Mouse (Mus musculus): ENCODE measurements around the gene Uck1. TPM values are rescaled to one million over a fixed set of nuclear protein-coding genes. Genes with fewer than 3 reads are reported as not detected.
A peak's percentile ranks its signal among the peaks of the same experiment; 100 is the strongest.

The Uck1 gene
- polyA plus RNA-seq (2015; fragmentation: Nextera tagmentation; extraction: Ambion mirVana) = 74.1 and 80.0 TPM in 2 replicates

- H3K4me3 ChIP-seq (ENCODE audit: low read depth, low read length) = peak within 1 kb of the TSS; percentile 77
- H3K4me1 ChIP-seq (replicated peaks; ENCODE audit: control insufficient read depth, insufficient read depth, low read length) = 0 out of 2 replicates have a peak, but pooled peaks cover 3% of the 10 kb centered on the region
- WGBS = under 1% methylated on average over 58 of the region's 59 CpGs
- no peaks in the 10 kb centered on the region for H3K27me3 ChIP-seq (replicated peaks; ENCODE audit: control insufficient read depth, insufficient read depth, low read length)
- no peaks in the 10 kb centered on the region for H3K9me3 ChIP-seq (ENCODE audit: control insufficient read depth)
- ATAC-seq = peak; percentile 86
- peak within 1 kb of the TSS; percentile 73 for H3K9ac ChIP-seq (ENCODE audit: low read depth, low read length)
- peak within 1 kb of the TSS; percentile 71 for H3K4me2 ChIP-seq (replicated peaks; ENCODE audit: low read depth)
- 0 out of 2 replicates have a peak, but pooled peaks have one; percentile 3 for TF ChIP-seq CTCF (IDR thresholded peaks at IDR 0.05; ENCODE audit: low read depth)
- H3K27ac ChIP-seq (ENCODE audit: low read depth, low read length) = peak within 1 kb of the TSS; percentile 78
- peaks cover 32% of the 10 kb centered on the region for H3K36me3 ChIP-seq (ENCODE audit: control insufficient read depth, insufficient read depth)
Observed at GRCm38 (mm10) chr2:32259657-32260417, at the start of gene Uck1. TSS of gene Uck1 (minus strand) at chr2:32260159.

DNA sequence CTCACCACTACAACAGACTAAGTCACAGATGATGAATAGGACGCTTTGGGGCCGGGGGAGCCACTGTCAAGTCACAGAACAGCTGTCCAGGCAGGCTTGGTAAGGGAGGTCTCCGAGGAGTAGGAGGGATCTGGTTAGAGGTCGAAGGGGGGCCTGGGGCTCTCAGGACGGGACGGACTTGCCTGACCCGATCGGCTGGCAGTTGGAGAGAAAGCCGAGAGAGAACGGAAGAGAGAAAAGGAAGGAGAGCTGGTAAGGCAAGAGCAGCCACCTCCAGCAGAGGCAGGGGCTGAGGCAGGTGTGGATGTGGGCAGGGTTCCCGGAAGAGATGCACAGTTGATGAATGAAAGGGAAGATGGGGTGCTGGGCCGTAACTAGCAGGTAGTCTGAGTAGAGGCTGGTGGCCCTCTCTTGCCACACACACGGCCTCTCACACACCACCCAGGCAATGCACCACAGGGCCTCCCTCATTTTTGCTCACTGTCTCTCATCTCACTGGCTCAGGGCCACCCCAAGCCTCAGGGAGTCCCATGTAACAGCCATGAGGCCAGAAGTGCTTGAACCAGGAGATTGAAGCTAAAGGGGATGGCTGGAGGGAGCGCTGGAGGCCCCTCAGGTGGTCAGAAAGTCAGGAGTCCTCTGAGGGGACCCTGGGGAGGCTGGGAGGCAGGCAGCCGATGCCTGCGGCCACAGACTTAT, 49.1 kb upstream of the Uck1 start:
- Histone ChIP-seq H3K4me1 (replicated peaks; ENCODE audit: control insufficient read depth, insufficient read depth, low read length) (0 out of 2 replicates have a peak, but pooled peaks cover 4% of the 10 kb centered on the region), H3K27ac (ENCODE audit: low read depth, low read length) (0 out of 2 replicates have a peak overlapping the region, but pooled peaks have one; percentile 5), H3K27me3 (replicated peaks; ENCODE audit: control insufficient read depth, insufficient read depth, low read length) (no peaks in the 10 kb centered on the region), H3K9me3 (ENCODE audit: control insufficient read depth) (no peaks in the 10 kb centered on the region), H3K9ac (ENCODE audit: low read depth, low read length) (no peak overlapping the region), H3K36me3 (ENCODE audit: control insufficient read depth, insufficient read depth) (peaks cover 65% of the 10 kb centered on the region), H3K4me2 (replicated peaks; ENCODE audit: low read depth) (no peak overlapping the region), H3K4me3 (ENCODE audit: low read depth, low read length) (no peak overlapping the region)
- 87% methylated on average over 16 of the region's 16 CpGs for WGBS
- TF ChIP-seq CTCF (IDR thresholded peaks at IDR 0.05; ENCODE audit: low read depth) = no peak
- ATAC-seq = no peak

DNA sequence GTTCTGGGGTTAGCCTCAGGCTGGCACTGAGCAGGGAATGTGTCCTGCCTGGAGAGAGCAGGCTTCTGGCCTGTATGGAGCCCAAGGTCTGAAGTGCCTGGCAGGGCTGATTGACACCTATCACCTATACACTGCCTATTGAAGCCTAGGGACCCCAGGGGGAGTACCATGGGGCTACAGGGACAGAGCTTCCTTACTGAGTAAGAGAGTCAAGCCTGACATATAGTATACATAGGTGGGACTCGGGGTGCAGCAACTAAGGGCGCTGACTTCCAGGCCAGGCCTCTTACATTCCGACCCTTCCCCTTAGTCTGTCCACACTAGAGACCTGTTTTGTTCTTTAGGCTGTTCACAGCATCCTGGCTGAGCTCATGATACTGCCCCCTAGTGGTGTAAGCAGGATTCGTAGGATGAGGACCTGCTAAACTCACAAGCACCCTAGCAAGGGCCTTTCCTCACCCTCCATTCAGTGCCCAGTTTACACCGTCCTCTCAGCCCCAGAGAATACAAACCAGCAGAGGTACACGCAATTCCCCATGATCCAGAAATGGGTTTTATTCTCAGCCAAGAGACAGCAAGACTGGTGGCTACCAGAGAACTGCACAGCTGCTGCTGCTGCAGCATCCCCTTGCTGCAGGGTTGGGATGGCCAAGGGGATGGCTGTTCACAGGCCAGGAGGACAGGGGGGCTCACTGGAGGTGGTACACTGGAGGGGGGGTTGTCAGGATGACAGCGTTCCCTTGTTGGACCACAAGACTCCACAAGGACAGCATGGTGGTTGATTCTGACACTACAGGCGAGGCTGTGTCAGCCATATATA, 48.2 kb upstream of the Uck1 start:
- no peaks in the 10 kb centered on the region for H3K27me3 ChIP-seq (replicated peaks; ENCODE audit: control insufficient read depth, insufficient read depth, low read length)
- peaks cover 74% of the 10 kb centered on the region for H3K36me3 ChIP-seq (ENCODE audit: control insufficient read depth, insufficient read depth)
- no peak overlapping the region for H3K4me3 ChIP-seq (ENCODE audit: low read depth, low read length)
- ATAC-seq = no peak
- H3K9ac ChIP-seq (ENCODE audit: low read depth, low read length) = no peak overlapping the region
- TF ChIP-seq CTCF (IDR thresholded peaks at IDR 0.05; ENCODE audit: low read depth) = peak; percentile 90
- no peaks in the 10 kb centered on the region for H3K9me3 ChIP-seq (ENCODE audit: control insufficient read depth)
- H3K4me2 ChIP-seq (replicated peaks; ENCODE audit: low read depth) = no peak overlapping the region
- 52% methylated on average over 8 of the region's 8 CpGs for WGBS
- no peak overlapping the region for H3K27ac ChIP-seq (ENCODE audit: low read depth, low read length)
- 0 out of 2 replicates have a peak, but pooled peaks cover 4% of the 10 kb centered on the region for H3K4me1 ChIP-seq (replicated peaks; ENCODE audit: control insufficient read depth, insufficient read depth, low read length)

- 91% methylated on average over 6 of the region's 6 CpGs for WGBS
- Histone ChIP-seq H3K27ac (ENCODE audit: low read depth, low read length) (no peak overlapping the region), H3K4me2 (replicated peaks; ENCODE audit: low read depth) (no peak overlapping the region), H3K4me3 (ENCODE audit: low read depth, low read length) (no peak overlapping the region), H3K9me3 (ENCODE audit: control insufficient read depth) (no peaks in the 10 kb centered on the region), H3K9ac (ENCODE audit: low read depth, low read length) (no peak overlapping the region), H3K4me1 (replicated peaks; ENCODE audit: control insufficient read depth, insufficient read depth, low read length) (0 out of 2 replicates have a peak, but pooled peaks cover 4% of the 10 kb centered on the region), H3K36me3 (ENCODE audit: control insufficient read depth, insufficient read depth) (peaks cover 82% of the 10 kb centered on the region), H3K27me3 (replicated peaks; ENCODE audit: control insufficient read depth, insufficient read depth, low read length) (no peaks in the 10 kb centered on the region)
- TF ChIP-seq CTCF (IDR thresholded peaks at IDR 0.05; ENCODE audit: low read depth) = no peak
- ATAC-seq = no peak
Observed at GRCm38 (mm10) chr2:32307247-32307798, 47.4 kb upstream of the Uck1 start.

- 0 out of 2 replicates have a peak overlapping the region, but pooled peaks have one; percentile 7 for H3K27ac ChIP-seq (ENCODE audit: low read depth, low read length)
- no peak overlapping the region for H3K9ac ChIP-seq (ENCODE audit: low read depth, low read length)
- H3K4me1 ChIP-seq (replicated peaks; ENCODE audit: control insufficient read depth, insufficient read depth, low read length) = no peaks in the 10 kb centered on the region
- ATAC-seq = no peak
- H3K27me3 ChIP-seq (replicated peaks; ENCODE audit: control insufficient read depth, insufficient read depth, low read length) = no peaks in the 10 kb centered on the region
- peaks cover 93% of the 10 kb centered on the region for H3K36me3 ChIP-seq (ENCODE audit: control insufficient read depth, insufficient read depth)
- no peak overlapping the region for H3K4me3 ChIP-seq (ENCODE audit: low read depth, low read length)
- 84% methylated on average over 9 of the region's 9 CpGs for WGBS
- no peaks in the 10 kb centered on the region for H3K9me3 ChIP-seq (ENCODE audit: control insufficient read depth)
- H3K4me2 ChIP-seq (replicated peaks; ENCODE audit: low read depth) = no peak overlapping the region
- no peak for TF ChIP-seq CTCF (IDR thresholded peaks at IDR 0.05; ENCODE audit: low read depth)
Observed at GRCm38 (mm10) chr2:32306176-32306575, 46.2 kb upstream of the Uck1 start.
